Mouse (Mus musculus) mouse trophoblast stem cell (cell line): Measurements from ENCODE around the gene Hspa12b.

Source experiments
- in situ Hi-C, 2 experiments: fragments of 300-500 bp; cut with MseI, MboI; formaldehyde crosslinking; loops; 2 replicates in 1 of 2; 3 replicates in 1 of 2; pipeline ENCODE4 v1.15.1; 2025

Gene Hspa12b

DNA sequence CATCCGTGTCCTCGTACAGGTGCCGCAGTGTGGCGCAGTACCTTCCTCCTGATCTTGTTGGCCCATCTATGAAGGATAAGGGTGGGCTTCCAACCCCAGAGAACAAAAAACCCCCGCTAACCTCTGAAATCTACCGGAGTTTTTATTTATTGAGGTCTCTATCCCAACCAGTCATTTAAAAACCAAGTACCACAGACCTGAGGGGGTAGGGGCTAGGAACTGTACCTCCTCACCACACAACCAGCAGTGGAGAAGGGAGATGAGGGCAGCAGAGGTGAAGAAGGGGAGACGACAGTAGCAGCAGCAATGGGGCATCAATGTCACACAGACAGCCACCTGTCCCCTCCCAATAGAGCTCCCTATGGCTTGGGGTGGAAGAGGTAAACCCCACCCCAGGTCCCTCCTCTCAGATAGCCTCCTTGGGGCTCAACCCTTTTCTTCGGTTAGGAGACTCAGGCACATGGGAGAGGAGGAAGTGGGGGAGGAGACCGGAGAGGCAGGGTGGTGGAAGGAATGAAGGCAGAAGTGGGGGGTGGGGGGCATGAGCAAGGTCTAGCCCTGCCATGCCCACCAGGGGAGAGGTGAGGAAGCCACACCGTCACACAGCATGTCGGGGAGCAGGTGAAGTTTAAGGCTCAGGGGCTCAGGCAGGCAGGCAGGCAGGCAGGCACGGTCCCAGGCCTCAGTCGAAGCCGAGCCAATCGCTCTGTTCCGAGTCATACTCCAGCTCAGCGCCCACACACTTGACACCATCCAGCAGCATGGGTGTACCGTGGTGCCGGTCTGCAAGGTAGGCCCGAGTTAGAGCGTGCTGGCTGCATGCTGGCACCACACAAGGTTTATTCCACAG, 19.3 kb downstream of the Hspa12b start:
- in situ Hi-C loops: loop anchor here in 1 of 2 experiments (10.0 kb wide), 1 partner anchor 52 kb away; no protein-coding TSS in a partner anchor

DNA sequence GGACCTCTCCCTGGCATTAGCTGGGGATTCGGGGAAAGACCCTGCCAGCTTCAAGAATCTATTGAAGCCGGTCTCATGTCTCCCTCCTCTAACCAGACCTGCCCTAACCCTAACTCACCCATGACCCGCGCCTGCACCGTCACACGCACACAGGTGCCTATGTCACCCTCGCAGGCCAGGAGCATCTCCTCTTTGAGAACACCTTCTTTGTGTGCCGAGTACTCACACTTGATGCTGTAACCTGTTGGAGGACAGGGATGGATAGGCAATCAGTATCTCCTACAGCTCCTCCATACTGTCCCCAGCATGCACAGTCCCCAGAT, 19.9 kb downstream of the Hspa12b start:
- in situ Hi-C loops: loop anchor here in 1 of 2 experiments (10.0 kb wide), 1 partner anchor 52 kb away; no protein-coding TSS in a partner anchor

DNA sequence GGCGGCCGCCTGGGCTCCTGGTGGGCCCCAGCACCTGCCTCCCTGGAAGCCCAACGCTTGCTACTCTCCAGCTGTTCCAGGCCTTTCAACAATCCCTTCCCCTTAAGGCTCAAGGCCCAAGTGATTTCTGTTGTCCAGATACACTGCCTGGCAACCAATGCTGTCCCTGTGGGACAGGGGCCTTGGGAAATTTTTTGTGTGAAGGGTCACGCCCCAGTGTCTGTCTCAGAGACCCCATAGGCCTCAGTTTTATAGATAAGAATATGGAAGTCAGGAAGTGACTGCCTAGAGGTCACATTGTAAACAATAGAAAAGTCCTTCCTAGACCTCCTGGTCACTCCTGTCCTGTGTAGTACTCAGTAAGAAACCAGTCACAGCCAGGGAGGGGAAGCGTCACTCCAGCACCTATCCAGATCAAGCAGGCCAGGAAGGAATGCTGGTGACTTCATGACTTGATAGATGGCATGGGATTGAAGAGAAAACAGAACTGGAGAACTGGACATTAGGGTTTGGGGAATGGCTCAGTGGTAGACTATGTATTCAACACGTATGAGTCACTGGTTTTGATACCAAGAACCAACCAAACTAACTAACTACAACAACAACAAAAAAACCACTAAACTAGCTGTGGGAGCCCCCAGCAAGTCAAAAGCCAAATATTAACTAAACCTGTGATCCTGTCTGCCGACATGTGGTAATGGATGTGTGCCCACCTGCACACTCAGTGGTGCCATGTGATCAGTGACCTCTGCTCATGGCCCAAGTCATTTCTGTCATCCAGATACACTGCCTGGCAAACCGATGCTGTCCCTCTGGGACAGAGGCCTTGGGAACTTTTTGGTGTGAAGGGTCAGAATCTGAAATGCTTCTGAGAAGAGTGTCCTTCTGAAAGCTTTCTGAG, 21.5 kb downstream of the Hspa12b start:
- in situ Hi-C loops: loop anchor here in 1 of 2 experiments (10.0 kb wide), 1 partner anchor 54 kb away; no protein-coding TSS in a partner anchor

- in situ Hi-C loops: loop anchor here in 1 of 2 experiments (10.0 kb wide), 1 partner anchor 54 kb away; no protein-coding TSS in a partner anchor
Observed at GRCm38 (mm10) chr2:131149254-131149578, 22.1 kb downstream of the Hspa12b start.

DNA sequence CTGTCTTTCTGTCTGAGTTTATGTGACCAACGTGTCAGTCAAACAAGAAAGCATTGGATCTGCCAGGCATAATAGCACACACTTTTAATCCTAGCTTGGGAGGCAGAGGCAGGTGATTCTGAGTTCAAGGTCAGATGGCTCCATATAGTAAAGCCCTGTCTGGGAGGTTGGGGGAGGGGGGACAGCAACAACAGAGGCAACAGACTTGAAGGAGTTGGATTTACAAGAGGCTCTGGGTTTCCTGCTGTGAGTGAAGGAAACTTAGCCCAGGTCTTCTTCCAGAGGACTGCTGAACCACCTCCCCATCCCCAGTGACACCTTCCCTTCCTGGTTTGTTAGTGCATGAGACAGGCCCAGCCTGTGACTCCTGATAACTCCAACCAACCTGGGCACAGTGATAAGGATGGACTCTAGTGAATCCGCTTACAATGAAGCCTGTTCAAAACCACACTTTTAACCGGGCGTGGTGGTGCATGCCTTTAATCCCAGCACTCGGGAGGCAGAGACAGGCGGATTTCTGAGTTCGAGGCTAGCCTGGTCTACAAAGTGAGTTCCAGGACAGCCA, 25.2 kb downstream of the Hspa12b start:
- in situ Hi-C loops: no loop called here

GRCm38 (mm10) chr2:131154036-131154435, 27.0 kb downstream of the Hspa12b start:
- in situ Hi-C loops: no loop called here

GRCm38 (mm10) chr2:131156987-131157386, 29.9 kb downstream of the Hspa12b start:
- in situ Hi-C loops: no loop called here

DNA sequence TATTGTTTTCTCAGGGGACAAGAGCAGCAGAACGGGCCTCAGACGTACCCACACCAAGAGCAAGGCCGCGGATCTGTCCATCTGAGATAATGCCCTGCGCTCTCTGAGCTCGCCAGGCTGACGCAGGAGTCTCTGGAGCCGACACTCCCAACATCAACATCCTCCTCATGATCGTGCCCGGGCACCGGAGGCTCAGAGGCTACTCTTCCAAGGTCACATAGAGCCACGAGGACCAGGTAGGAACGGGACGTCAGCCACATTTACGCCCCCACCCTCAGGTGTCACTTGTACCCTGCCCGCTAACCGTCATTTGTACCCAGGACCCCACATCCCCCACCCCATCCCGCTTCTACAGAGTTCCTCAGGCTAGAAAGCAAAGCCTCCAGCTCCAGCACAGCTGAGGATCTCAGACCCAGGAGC, 32.4 kb downstream of the Hspa12b start:
- in situ Hi-C loops: no loop called here

- in situ Hi-C loops: no loop called here
Observed at GRCm38 (mm10) chr2:131159938-131160581, 33.0 kb downstream of the Hspa12b start, which contains the start of gene 1700037H04Rik. TSS of gene 1700037H04Rik (minus strand) at chr2:131160081.

DNA sequence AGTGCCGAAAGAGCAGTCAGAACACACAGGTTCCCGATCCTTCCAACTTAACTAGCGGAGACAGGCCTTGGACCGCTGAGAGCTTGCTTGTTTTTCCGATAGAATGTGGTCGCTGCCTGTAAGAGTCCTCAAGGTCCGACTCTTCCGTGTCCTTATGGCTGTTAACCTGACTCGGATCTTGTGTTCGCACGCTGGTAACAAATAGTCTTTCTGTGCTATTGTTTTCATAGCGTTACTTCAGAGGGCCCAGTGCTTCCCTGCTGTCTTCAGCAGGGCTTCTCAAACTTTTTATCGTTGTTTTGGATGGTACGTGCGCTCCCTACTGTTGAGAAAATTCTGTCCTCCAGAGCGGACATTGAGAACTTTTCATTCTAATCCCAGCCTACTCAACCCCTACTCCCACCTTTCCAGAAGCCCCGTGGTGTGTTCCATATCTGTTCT, 33.6 kb downstream of the Hspa12b start:
- in situ Hi-C loops: no loop called here

DNA sequence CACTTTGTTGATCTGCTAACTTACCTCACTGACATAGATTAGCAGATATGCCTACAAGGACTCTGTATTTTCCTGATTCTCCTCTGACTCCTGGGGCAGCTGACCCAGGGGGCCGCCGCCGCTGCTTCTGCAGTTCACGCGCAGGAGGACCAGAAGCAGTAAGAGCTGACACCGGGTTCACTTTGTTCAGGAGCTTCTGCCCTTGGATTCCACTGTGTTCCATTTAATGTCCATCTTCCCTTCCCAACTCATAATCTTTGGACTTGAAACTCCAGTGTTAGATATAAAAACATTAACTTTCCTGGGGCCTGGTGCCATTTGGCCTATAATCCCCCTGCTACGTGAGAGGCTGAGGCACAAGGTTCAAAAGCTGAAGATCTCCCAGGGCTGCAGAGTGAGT, 36.8 kb downstream of the Hspa12b start:
- in situ Hi-C loops: no loop called here

- in situ Hi-C loops: no loop called here
Observed at GRCm38 (mm10) chr2:131166172-131166571, 39.1 kb downstream of the Hspa12b start.

DNA sequence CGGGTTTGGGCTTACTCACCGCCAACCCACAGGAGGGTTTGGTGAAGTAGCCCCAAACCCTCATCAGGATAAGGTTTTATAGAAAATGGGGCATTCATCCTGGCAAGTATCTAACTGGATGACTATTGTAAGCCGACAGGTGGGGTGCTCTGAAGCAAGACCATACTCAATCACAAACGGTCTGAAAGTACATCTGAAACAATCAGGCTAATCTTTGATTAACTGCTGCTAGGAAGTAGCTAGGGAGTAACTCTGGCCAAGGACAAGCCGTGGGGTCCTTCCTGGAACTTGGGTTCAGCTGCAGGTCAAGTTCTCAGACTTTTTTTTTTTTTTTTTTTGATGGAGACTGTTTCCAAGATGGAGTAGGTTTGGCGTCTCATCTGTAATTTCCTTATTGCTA, 40.9 kb downstream of the Hspa12b start:
- in situ Hi-C loops: no loop called here

DNA sequence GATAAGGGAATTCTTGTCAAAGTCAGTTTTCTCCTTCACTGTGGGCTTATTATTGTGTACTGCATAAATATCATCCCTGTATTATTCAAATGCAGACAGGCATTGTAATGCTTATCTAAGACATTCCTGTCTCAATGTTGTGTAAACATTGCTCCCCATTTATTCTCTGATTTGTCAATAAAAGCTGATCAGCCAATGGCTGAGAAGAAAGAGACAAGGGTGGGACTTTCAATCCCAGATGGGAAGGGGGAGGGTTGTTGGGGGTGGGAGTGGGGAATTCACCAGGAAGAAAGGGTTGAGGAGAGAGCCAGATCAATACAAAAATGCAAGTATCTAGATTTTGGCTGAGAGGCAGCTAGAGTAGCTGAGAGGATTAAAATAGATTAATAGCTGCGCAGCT, 41.8 kb downstream of the Hspa12b start:
- in situ Hi-C loops: no loop called here

- in situ Hi-C loops: no loop called here
Observed at GRCm38 (mm10) chr2:131170936-131171335, 43.9 kb downstream of the Hspa12b start.

- in situ Hi-C loops: no loop called here
Observed at GRCm38 (mm10) chr2:131171401-131172104, 44.5 kb downstream of the Hspa12b start.

GRCm38 (mm10) chr2:131172322-131172721, 45.2 kb downstream of the Hspa12b start:
- in situ Hi-C loops: no loop called here

DNA sequence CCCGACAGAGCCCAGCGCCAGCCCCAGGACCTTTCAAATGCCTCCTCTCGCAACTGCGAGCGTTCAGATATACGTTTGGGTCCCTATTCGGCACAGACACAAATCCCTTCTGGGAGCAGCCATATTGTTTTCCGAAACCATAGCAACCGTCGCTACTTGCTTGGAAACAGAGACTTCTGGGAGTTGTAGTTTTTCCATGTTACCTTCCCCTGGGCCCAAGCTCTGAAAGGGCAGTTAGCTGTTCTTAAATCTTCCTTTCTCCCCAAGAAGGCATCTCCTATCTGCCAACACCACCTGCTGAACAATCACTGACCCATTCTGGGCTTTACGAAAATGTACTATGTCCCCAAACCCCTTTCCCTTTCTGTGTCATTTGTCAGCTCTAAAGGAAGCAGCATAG, 47.6 kb downstream of the Hspa12b start:
- in situ Hi-C loops: no loop called here

DNA sequence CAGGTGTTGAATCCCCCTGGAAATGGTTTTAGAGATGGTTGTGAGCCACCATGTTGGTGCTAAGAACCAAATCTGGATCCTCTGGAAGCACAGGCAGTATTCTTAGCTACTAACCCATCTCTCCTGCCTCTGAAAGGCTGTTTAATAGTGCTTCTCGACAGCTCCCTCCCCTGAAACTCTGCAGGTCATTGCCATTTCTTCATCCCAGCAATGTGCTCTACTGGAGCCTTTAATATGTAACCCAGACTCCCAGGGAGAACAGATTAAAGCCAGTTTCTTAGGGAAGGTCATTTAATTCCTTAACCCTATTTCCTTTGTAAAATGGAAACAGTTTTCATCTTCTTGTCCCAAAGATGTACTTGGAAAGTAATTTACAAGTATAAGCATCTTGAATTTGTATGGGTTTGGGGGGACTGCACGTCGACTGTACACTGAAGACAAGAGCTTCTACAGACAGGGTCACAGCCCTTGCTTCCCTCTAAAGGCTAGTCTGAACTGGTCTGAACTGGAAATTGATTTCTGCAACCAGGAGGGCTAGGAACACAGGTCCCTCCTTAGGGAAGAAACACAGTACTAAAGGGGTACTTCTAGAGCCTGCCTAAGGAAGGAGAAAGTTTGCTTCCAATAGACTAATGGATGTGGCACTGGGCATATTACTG, 48.3 kb downstream of the Hspa12b start:
- in situ Hi-C loops: no loop called here

DNA sequence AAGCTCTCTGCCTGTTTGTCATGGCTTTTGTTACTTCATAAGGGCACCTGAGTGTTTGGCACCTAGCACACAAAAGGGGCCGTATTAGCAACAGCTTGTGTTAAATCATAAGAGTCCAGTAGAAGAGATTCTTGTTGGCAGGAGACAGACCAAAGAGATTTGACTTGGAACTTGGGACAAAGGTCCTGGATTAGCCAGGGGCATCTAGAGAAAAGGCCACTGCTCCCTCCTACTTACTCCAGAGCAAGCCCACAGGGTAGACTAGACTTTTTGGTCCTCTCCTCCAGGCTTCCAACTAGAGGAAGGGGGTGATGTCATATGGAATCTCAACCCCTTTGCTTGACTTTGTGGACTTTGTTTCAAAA, 48.8 kb downstream of the Hspa12b start:
- in situ Hi-C loops: no loop called here
